Mouse (Mus musculus) lung, postnatal 14 days (tissue): Measurements from ENCODE around the gene Gphn.

Experiments used
- DNase-seq: peaks from one replicate; pipeline ENCODE4 v3.0.0; 2021

Gphn gene

DNA sequence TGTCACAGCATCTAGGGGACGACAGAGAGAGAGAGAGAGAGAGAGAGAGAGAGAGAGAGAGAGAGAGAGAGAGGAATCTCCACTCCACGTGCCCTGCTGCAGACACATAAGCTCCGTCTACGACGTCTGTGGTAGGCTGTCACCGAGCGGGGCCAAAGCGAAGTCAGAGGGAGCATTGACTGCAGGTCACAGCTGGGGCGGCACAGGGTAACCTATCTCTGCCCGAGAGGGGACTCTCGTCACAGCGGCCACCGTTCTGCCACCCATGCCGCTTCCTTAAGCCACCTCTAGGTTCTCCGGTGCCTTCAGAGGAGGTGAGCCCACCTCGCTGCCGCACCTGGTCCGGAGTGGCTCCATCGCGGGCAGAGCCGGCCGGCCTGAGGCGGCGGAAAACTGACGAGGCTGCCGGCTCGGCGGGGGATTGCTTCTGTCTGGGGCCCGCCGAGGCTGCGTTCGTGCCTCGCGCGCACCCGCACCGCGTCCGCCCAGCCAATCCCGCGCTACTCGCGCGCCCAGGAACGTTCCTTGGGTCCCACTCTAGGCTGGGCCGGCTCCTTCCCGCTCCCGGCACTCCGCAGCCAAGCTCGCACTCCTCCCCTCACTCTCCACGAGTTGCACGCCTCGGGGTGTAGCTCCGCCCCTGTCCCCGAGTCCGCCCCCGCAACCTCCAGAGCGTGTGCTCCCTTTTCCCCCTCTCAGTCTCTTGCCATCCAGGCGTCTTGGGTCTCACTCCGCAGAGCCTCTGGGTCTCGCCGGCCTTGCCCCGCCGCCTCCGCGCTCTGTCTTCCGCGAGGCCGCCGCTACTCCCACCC lies at the start of gene Gphn:
Gphn (plus strand) TSS at position 673 of the 812 bp plus-strand sequence.
- DNase-seq = peak; percentile 86

DNA sequence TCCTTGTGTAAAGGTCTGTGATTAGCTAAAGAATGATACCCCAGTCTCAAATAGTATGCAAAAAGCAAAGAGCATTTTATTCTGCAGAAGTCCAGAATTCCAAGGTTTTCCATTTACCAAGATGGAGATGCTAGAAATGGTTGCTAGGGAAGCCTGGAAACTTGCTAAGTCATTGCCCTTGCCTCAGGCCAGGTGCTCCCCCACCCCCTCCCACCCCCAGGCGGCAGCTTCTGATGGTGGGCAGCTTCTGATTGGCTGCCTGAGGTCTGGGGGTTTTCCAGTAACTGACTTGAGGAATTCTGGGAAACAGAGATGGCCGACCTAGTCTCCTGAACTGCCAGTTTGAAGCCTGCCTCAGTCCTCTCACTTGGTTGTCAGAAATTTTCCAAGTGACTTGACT lies 44.7 kb upstream of the Gphn start:
- DNase-seq = no peak

DNA sequence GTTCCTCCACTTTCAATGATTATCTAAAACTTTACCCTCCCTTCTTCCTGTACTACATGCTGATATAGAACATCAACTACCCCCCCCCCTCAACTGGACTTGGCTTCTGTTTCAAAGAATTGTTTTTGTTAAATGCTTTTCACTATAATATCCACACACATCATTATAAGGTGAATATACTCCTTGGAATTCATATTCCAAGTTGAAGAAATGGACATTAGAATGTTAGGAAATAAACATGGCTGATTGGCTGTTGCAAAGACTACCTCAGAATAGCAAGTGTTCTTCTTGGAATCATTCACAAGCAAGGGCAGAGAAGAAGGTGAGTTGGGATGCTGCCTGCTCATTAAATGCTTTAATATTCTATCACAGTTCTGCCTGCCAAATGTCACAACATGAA lies 32.2 kb upstream of the Gphn start, which contains the start of gene Gm6657:
Gm6657 (plus strand) TSS at position 301 of the 400 bp plus-strand sequence.
- no peak for DNase-seq

DNA sequence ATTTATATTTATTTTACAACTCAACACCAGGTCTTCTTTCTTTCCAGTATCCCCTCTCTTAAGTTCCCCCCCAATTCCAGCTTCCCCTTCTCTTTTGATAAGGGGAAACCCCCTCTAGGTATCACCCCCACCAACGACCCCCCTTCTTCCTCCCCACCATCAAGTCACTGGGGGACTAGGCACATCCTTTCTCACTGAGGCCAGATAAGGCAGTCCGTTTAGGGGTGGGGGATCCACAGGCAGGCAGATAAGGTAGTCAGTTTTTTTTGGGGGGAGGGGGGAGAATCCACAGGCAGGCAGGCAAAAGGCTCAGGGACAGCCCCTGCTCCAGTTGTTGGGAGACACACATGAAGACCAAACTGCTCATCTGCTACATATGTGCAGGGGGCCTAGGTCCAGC lies 30.8 kb upstream of the Gphn start:
- no peak for DNase-seq

DNA sequence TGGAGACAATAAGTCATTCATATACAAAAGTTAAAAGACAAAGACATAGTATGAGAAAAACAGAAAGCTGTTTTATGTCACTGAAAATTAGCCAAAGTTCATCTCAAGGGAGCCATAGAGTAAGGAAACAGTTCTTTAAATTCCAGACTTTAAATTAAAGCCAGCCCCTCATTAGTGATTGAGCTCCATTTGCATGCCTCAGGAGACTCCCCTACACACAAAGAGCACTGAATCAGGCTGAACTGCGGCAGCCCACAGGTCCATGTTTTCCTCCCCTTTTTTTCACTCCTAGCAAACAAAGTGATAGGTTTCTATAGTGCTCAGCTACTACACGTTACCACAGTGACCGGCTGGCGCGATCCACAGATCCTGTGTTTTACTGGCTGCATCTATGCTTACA lies 22.5 kb upstream of the Gphn start:
- DNase-seq = no peak

DNA sequence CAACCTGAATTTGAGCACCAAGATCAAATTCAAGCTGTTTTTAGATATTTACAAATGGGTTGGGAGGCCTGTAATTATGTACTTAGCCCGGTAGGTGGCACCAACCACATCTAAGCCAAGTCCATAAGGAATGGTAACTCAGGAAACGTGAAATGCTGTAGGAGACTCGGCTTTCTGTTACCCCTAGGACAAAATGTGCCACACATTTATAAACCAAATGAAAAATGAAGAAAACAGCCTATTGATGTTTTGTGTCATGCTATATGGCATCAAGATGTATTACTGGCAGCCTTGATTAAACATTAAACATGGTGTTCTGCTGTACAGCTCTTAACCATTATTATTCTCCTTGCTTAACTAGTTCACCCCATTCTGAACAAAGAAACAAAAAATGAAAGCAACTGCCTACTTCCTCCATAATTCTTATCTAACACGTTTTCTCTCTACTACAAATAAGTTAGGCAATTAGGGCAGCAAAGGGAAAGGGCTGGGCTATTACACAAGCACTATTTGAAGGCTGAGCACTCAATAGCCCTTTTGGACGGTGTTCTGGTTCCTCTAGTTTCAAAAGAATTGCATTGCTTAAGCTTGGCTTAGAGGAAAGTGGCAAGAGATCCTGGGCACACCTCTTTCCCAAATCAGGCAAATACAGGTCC lies 20.1 kb upstream of the Gphn start:
- DNase-seq = peak; percentile 65

DNA sequence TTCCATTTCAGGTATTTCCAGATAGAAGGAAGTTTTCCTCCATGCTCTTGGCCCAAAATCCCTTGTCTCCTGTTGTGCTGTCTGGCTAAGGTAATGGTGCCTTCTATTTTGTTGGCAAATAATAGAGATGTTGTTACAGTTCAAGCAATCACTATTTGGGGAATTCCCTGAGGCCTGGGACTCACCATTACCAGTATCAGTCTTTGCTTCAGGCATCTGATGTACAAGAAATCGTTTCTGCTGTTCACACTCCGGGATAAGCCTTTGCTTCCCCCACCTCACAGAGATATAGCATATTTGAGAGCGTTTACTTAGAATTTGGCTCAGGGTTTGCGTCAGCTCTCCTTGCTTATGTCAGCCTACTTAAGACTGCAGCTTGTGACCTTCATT lies 19.6 kb upstream of the Gphn start:
- no peak for DNase-seq

DNA sequence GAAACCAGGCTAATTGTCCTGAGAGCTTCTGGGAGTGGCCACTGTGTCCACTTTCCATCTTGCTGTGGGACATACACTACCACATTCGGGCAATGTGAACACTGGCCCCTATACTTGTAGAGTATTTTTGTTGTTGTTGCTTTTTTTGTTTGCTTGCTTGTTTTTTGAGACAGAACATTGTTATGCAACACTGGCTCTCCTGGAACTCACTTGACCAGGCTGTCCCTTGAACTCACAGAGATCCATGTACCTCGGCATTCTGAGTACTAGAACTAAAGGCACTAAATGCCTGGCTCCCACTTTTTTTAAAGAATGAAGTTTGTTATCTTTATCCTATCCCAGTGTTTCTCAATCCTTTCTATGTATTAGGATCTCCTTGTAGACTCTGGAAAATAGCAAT lies 16.3 kb upstream of the Gphn start:
- DNase-seq = no peak

DNA sequence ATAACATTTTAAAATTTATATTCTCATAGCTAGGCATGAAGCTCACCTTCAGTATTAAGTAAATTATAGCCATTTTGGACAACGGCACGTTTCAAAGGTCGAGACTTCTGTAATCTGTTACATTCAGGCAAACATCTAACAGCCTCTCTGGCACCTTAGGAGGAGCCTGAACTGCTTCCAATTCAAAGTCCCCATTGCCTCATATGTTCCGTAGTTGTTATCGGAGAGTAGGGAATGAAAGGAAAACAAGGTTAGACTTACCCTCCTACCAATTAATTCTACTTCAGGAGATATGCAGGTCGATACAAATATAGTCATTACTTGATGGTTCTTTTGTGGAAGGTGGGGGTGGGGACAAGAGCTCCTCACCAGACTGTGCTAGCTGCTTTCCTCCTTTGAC lies 10.7 kb upstream of the Gphn start:
- no peak for DNase-seq

DNA sequence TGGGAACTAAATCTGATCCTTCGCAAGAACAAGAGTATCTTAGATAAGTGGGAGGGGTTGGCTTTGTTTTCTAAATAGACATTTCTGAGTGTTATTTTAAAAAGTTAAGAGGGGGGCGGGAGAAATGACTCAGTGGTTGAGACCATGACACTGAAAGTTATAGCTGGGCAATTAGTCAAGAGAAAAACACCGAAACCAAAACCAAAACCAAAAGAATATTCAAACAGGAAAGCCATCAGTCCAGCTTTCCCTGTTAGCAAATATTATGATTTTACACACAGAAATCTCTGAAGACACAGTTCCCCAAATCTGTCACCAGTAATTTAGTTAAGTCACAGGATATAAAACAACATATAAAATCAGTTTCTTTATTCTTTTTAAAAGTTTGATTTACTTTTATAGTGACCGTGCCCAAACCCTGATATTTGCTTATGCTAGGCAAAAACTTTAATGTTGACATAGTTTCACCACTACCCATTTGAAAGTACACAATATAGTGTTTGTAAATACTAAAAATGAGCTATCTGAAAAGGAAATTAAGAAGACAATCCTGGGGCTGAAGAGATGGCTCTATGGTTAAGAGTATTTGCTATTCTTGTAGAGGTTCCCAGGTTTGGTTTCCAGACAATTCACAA lies 6.9 kb upstream of the Gphn start:
- DNase-seq = no peak

DNA sequence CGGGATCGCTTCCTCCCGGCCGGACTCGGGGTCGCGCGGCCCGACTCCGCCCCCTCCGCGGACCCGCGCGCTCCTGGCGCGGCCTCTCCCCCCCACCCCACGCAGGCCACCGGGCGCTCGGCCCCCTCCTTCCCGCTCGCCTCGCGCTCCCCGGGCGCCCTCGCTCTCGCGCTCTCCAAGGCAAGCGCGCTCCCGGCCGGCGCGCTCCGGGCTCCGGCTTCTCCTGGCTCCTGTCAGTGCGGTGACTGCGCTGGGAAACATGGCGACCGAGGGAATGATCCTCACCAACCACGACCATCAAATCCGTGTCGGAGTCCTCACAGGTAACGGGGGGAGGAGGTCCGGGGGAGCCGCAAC lies 318 bp downstream of the Gphn start:
- peak; percentile 86 for DNase-seq

DNA sequence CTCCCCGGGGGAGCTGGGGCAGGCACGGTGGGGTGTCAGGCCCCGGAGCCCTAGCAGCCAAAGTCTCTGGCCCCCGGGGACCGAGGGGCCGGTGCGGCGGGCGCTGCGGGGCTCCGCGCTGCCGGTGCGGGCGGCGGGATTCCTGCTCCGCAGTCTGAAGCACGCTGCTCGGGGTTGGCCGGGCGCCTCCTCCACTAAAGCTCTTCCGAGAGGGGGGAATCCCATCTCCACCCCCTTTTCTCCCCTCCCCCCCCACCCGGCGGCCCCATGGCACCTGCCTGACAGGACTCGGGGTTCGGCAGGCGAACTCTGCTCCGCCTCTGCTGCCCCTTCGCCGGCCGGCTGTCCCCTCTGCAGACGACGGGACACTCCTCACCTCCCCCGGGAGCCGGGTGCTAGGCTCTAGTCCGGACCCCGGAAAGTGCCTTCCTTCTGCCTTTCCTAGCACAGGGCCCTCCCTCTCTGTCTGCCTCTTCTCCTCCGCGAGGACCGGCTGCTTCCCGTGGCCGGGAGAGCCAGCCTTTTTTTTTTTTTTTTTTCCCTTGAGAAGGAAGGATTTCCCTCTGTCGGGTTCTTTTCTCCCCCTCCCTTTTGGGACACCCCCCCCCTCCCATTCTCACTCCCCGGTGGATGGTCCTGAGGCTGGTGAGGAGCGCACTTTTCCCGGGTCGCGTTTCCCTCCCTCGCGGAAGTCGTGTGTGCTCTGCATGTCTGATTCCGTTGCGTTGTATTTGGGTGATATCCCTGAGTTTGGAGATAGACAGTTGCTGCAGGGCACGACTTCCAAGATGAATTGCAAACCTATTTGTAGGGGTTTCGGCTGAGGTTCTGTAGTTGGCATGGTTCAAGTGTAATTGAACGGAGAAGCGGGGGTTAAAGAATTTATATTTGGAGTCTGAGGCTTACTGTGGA lies 1.1 kb downstream of the Gphn start:
- DNase-seq = peak; percentile 36

DNA sequence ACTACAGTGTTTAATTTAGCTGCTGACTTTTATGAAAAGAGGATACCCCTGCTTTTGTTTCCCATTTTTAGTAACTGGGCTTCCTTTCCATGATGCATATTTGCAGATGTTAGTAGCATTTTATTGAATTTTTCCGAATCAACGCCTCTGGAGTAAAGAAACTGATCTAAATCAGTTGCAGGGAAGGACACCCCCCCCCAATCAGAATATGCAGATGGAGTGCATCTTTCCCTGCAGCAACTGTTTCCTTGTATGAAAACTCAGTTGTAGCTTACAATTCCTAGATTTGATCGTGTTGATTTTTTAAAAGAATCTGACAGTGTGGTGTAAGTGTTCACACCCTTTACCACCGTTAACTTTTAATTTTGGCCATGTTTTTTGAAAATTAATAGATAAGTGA lies 2.0 kb downstream of the Gphn start:
- DNase-seq = no peak

DNA sequence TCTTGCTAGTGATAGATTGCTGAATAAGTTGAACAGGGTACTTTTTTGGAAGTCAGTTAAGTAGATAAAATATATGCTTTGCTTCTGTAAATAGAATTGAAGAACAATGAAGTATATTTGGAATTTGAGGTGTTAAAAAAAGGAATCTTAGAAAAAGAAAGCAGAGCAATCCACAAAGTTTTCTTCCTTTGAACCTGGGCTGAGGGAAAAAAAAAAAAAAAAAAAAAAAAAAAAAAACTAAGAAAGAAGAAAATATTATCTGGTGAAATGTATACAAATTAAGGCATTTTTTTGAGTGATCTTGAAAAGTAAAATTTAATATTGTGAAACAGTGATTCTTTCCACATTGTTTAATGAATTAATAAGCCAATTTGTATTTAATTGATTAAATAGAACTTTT lies 6.4 kb downstream of the Gphn start:
- DNase-seq = no peak

DNA sequence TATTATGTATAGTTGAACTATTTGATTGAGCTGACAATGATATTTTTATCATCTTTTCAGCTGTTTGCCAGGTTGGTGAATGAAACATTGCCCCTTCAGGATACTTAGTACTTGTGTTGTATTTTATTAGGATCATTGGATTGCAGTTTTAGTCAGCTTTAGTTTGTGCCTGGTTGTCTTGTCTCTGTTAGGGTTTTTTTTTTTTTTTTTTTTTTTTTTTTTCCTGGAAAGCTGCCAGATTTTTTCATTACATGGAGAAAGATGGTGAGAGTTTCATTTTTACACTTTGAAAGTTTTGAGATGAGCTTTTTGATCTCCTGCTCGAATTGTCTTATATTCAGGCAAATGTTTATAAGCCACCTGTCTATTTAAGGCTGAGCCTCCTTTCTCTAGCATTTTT lies 22.2 kb downstream of the Gphn start:
- no peak for DNase-seq

DNA sequence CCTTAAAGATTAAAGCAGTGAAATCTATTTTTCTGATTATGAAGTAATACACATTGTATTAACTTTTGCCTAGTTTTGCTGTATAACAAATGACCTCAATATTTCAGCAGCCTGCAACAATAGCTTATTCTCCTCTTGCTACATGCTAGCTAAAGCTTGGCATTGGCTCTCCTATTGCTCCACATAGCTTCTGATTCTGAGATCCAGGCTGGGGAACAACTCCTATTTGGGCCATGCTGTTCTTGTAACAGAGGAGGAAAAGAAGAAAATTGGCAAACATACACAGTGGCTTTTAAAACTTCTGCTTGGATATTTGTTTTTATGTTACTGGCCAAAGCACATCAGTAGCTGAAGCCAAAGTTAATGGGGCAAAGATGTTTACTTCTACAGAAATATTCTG lies 23.0 kb downstream of the Gphn start:
- DNase-seq = peak; percentile 7

DNA sequence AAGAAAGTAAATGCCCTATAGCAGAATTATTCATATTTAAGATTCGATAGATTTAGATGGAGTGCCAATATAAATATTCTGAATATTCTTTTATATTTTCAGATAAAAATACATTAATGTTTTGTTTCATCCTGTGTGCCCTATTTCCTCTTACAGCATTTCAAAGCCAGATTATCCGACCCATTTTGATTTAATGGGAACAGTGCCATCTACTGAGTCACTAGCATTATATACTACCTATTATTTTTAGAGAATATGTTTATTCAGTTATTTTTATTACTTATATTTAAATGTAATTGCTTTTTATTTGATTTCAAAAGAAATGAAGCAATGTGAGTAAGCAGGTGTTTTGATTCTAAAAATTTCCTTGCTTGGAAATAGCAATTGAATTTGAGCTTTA lies 51.2 kb downstream of the Gphn start:
- DNase-seq = no peak

DNA sequence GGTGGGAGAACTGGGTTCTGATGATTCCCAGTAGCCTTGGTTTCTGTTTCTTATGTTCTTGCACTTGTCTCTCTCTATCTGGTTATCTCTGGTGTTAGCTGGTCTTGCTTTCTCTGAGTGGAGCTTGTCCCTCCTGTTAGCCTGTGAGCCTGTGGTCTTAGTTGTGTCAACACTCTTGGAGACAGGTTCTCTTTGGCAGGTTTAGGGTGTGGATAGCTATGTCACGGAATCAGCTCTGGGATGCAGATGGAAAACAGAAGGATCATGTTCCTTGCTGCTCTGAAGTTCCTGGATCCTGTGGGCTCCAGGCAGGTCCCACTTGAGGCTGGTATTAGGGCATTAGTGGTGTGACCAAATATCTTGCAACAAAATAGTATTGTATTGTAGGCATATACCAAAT lies 64.2 kb downstream of the Gphn start:
- DNase-seq = no peak

DNA sequence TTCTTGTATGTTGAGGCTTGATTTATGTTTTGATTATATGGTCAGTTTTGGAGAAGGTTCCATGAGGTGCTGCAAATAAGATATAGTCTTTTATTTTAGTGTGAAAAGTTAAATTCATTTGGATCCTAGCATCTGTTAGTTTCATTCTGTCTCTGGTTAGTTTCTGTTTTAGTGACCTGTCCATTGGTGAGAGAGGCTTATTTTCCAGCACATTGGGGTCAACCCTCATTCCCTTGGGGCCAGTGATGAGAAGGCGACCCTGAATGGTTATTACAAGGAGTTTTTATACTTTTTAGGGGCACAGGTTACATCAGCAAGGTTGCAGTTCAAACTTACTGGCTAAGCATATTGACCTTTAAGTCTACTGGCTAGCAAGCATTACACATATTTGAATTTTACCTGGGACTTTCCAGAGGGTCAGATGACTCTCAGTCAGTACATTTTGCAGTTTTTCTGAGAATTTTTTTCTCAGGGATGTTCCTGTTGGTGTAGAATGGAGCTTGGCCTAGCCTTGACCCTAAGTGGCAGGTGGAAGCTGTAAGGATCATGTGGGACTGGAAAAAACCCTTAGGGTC lies 72.7 kb downstream of the Gphn start:
- DNase-seq = no peak

DNA sequence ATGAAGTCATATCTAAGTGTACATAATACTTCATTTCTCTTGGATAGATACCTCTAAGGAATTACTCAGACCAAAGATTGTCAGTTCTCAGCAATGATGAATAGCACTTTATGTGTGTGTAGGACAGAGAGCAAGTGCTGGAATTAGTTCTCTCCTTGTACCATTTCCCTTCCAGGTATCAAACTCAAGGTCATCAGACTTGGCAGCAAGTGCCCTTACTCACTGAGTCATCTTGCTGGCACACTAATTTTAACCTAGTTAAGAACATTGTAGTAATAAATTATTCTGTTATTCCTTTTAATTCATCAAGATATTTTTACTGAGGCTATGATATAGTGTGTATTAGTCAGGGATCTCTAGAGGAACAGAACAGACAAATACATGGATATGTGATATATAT lies 88.9 kb downstream of the Gphn start:
- no peak for DNase-seq

DNA sequence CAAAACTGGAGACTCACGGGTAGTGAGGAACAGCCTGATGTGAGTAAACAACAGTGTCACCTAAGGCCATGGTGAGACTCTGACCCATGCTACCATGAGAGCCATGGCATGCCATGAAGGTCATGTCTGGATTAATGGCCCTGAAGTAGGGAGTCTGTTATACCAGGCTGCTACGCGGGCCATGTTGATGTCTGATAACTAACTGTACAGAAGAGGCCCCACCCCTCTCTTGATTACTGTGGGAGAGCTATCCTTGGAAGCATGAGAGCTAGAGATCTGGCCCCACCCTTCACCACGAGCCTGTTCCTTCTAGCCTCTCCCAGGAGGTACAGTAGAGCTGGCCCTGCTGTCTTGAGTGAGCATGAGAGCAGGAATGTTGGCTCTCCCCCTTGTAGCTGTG lies 101.8 kb downstream of the Gphn start:
- no peak for DNase-seq

DNA sequence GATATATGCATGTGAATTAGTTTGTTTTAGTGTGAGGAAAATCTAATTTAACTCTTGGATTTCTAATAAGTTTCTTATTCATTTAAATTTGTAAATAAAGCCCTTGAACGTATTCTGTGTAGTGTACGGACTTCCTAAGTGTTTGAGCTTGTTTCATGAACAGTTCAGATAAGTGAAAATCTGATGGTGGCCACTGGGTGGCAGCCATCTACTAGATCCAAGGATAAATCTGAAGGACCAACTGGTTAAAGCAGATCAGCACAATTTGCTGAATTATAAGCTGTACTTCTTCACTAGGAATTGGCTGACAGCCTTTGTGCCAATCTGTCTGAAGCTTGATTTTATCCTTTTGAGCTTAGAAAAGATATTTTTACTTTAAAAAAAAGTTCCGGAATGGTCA lies 105.9 kb downstream of the Gphn start:
- DNase-seq = peak; percentile 67

DNA sequence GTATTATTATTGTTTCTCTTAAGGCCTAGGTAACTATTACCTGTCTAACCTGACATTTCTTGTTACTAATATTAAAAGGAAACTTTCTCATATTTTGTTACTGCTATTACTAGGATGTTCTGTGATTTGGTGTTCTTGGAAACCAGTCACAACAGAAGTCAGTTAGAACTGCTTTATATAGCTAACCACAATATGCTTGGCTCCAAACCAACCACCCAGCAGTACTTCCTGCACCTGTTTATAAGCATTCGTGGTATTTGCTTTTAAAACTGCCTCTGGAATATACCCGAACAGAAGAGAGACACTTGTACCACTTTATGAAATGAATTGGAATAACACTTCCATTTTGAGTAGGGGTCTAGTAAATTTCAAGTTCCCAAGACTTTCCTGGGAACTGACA lies 130.3 kb downstream of the Gphn start:
- DNase-seq = no peak
